Mouse (Mus musculus): ENCODE results near the gene Syn2. TPM values are rescaled to one million over a fixed set of nuclear protein-coding genes. Genes with fewer than 3 reads are reported as not detected.

Gene Syn2
- polyA plus RNA-seq, 1 experiment from 2014 or later: 1.3 TPM

DNA sequence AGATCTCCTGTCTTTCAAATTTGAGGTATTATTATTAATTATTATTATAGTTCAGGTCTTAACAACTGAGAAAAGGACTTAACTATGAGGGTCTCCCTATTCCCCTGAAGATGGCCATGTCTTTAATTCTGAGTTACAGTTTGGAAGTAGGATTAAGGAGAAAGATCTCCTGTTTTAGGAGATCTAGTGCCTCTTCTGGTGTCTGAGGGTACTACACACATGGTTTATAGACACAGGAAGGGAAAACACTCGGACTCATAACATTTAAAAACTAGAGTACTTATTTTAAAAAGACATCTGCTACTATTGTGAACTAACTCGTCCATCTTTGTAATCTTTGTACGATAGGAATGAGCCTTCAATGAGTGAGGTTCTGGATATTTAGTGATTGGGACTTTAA lies 68.3 kb downstream of the Syn2 start:
- DNase-seq (ENCODE audit: low spot score): no peak
- 80% methylated on average over 3 of the region's 3 CpGs for WGBS
- Histone ChIP-seq H3K27me3 (ENCODE audit: low read depth, poor library complexity, severe bottlenecking) (no peaks in the 10 kb centered on the region), H3K36me3 (no peaks in the 10 kb centered on the region), H3K4me1 (no peaks in the 10 kb centered on the region), H3K9me3 (replicated peaks) (no peaks in the 10 kb centered on the region), H3K27ac (replicated peaks) (no peak overlapping the region), H3K4me3 (no peak overlapping the region)

DNA sequence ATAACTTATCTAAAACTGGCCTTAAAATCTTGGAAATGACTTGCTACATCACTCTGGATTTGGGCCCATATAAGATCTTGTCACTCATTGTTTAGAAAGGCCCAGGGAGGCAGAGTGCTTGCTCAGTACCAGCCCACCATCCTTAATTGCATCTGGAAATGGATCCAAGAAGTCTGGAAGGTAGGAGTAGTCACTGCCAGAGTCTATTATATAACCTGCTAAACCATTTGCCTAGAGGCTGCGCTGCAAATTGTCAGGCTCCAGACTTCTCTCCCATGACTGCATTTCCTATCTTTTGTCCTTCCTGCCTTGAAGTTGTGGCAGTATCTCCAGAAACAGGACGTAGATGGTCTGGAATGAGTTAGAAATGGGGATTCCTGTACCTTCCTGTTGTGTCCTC lies 75.5 kb downstream of the Syn2 start:
- no peak overlapping the region for H3K4me3 ChIP-seq
- H3K4me1 ChIP-seq: peaks cover 9% of the 10 kb centered on the region
- WGBS: 86% methylated on average over 2 of the region's 2 CpGs
- no peak for DNase-seq (ENCODE audit: low spot score)
- H3K27me3 ChIP-seq (ENCODE audit: low read depth, poor library complexity, severe bottlenecking): no peaks in the 10 kb centered on the region
- no peak overlapping the region for H3K27ac ChIP-seq (replicated peaks)
- no peaks in the 10 kb centered on the region for H3K36me3 ChIP-seq
- 0 out of 2 replicates have a peak, but pooled peaks cover 4% of the 10 kb centered on the region for H3K9me3 ChIP-seq (replicated peaks)

DNA sequence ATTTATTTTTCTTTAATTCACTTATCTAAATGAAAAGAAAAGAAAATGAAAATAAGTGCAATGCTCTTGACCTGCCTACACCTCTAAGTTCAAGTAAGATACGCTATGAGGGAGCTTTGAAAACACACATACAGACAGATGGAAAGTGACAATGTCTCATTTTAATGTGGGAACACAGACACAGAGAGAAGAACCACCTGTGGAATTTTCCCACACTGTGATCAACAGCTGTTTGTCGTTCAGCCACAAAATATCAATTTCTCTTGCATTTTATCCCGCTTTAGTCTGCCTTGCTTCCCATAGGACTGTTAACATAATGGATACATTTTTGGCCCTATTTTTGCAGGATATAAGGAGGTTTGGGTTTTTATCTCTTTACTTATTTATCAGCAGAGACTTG lies 76.1 kb downstream of the Syn2 start:
- H3K36me3 ChIP-seq: no peaks in the 10 kb centered on the region
- 89% methylated on average over 3 of the region's 3 CpGs for WGBS
- H3K27ac ChIP-seq (replicated peaks): no peak overlapping the region
- 0 out of 2 replicates have a peak, but pooled peaks cover 4% of the 10 kb centered on the region for H3K9me3 ChIP-seq (replicated peaks)
- no peak overlapping the region for H3K4me3 ChIP-seq
- H3K4me1 ChIP-seq: peaks cover 9% of the 10 kb centered on the region
- DNase-seq (ENCODE audit: low spot score): no peak
- no peaks in the 10 kb centered on the region for H3K27me3 ChIP-seq (ENCODE audit: low read depth, poor library complexity, severe bottlenecking)

DNA sequence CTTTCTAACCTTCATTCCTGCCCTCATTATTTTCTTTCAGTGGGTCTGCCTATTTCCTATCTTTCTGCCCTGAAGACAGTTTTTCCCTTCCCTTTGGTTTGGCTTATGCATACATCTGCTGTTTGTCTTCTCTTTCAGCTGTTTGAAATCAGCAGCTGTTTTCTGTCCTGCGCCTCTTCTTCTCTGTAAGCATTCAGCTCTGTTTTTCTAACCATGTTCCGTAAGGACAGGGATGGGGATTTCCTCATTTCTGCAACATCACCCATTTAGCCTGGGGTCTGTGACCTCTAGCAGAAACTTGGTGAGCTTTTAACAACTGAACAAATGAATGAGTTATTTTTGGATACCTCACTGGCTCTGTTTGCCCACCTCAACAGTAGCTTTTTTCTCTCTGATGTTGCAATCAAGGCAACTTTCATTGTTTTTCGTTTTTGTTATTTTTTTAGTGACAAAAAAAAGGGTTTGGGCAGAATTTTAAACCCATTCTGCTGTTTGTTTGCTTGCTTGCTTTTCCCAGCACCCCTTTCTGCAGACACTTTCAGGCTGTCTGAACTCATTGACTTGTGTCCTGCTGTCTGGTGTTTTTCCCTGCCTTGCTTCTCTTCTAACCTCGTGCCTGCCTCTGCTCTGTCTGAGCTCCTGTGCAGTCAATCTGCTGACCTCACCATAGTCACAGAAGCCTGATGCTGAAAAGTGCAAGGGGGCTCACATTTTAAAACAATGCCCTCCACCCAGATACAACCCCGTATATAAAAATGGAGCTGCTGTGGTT lies 77.6 kb downstream of the Syn2 start:
- peaks cover 9% of the 10 kb centered on the region for H3K4me1 ChIP-seq
- no peaks in the 10 kb centered on the region for H3K36me3 ChIP-seq
- DNase-seq (ENCODE audit: low spot score): no peak
- 74% methylated on average over 5 of the region's 5 CpGs for WGBS
- no peak overlapping the region for H3K27ac ChIP-seq (replicated peaks)
- 0 out of 2 replicates have a peak, but pooled peaks cover 4% of the 10 kb centered on the region for H3K9me3 ChIP-seq (replicated peaks)
- H3K27me3 ChIP-seq (ENCODE audit: low read depth, poor library complexity, severe bottlenecking): no peaks in the 10 kb centered on the region
- H3K4me3 ChIP-seq: no peak overlapping the region

DNA sequence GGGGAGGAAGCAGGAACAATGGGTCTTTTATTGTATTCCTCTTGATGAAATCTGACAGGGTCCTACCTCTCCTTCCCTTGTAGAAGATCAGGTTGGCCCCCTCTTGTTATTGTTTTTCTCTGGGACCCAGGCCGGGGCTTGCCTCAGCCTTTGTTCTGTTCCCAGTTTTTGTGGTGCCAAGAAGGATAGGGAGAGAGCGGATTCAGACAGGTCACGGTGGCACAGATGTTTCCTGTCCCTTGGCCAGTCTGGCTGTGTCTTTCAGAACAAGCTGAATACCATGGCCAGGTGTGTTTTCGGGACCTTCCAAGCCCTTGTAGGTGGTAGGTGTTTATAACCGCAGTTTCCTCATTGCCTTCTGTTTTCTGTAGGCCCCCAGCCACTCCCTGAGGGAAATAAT lies 78.4 kb downstream of the Syn2 start:
- no peaks in the 10 kb centered on the region for H3K36me3 ChIP-seq
- WGBS: 71% methylated on average over 5 of the region's 5 CpGs
- H3K9me3 ChIP-seq (replicated peaks): 0 out of 2 replicates have a peak, but pooled peaks cover 4% of the 10 kb centered on the region
- H3K27ac ChIP-seq (replicated peaks): peak overlapping the region; percentile 19; the same call in 1 of the 2 replicates
- H3K4me3 ChIP-seq: no peak overlapping the region
- H3K27me3 ChIP-seq (ENCODE audit: low read depth, poor library complexity, severe bottlenecking): no peaks in the 10 kb centered on the region
- no peak for DNase-seq (ENCODE audit: low spot score)
- H3K4me1 ChIP-seq: peaks cover 9% of the 10 kb centered on the region

DNA sequence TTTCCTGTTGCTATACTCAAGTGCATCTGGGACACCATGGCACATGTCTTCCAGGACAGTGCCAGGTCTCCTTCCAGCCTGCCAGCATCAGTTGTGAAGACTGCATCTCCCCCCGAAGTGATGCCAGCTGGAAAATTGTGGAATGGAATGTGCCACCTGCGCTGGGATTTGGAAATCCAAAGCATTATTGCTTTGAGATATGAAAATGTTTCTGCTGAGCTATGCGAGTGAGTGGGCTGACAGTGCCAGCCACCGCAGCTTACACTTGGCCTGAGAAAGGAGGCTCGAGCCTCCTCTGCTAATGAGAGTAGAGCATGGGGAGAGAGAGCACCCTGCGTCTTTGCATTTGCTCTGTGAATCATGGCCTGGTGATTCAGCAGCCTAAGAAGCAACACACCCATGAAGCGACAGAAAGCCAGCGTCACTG lies 86.5 kb downstream of the Syn2 start:
- no peaks in the 10 kb centered on the region for H3K9me3 ChIP-seq (replicated peaks)
- no peak overlapping the region for H3K27ac ChIP-seq (replicated peaks)
- no peaks in the 10 kb centered on the region for H3K36me3 ChIP-seq
- 84% methylated on average over 8 of the region's 8 CpGs for WGBS
- H3K27me3 ChIP-seq (ENCODE audit: low read depth, poor library complexity, severe bottlenecking): no peaks in the 10 kb centered on the region
- DNase-seq (ENCODE audit: low spot score): no peak
- H3K4me3 ChIP-seq: no peak overlapping the region
- H3K4me1 ChIP-seq: no peaks in the 10 kb centered on the region

DNA sequence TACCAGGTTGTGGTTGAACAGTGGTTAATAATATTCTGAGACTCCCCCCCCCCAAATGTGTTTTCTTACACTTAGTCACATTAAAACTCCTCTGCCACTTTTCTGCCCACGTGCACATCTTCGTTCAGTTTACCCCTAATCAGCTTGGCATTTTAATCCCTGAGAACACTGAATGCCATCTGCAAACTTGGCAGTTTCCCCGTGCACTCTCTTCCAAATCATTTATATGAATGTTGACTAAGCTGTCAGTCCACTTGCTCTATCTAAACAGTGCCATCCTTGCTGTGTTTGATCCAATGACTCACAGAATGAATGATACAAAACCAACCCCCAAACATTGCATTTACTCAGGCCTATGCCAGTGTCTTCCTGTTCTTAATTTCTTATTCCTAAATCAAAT lies 90.8 kb downstream of the Syn2 start:
- no peaks in the 10 kb centered on the region for H3K36me3 ChIP-seq
- no peak for DNase-seq (ENCODE audit: low spot score)
- no peaks in the 10 kb centered on the region for H3K27me3 ChIP-seq (ENCODE audit: low read depth, poor library complexity, severe bottlenecking)
- WGBS: 75% methylated on average over 3 of the region's 3 CpGs
- no peak overlapping the region for H3K27ac ChIP-seq (replicated peaks)
- no peak overlapping the region for H3K4me3 ChIP-seq
- H3K9me3 ChIP-seq (replicated peaks): no peaks in the 10 kb centered on the region
- no peaks in the 10 kb centered on the region for H3K4me1 ChIP-seq

DNA sequence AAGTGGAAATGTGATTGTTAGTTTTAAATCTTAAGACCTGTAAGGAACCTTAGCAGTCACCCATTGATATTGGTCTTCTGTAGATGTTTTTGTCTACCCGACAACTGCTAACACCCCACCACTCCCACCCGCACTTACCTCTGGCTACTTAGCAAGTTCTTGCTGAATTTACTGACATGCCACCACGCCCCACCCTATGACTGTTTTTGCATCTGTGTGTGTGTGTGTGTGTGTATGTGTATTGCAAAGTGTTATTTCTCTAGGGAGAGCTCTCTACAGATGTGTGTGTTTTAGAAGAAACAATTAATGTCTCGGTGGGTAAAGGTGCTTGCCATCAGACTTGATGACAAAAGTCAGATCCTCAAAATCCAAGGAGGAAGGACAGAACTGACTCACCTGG lies 92.3 kb downstream of the Syn2 start, which contains the start of gene Gm17482:
Gm17482 (plus strand) TSS at position 301 of the 400 bp plus-strand sequence.
- Histone ChIP-seq H3K36me3 (no peaks in the 10 kb centered on the region), H3K4me1 (no peaks in the 10 kb centered on the region), H3K4me3 (no peak within 1 kb of the TSS), H3K27ac (replicated peaks) (no peak within 1 kb of the TSS), H3K27me3 (ENCODE audit: low read depth, poor library complexity, severe bottlenecking) (no peaks in the 10 kb centered on the region), H3K9me3 (replicated peaks) (no peaks in the 10 kb centered on the region)
- 76% methylated on average over 4 of the region's 4 CpGs for WGBS
- DNase-seq (ENCODE audit: low spot score): no peak

DNA sequence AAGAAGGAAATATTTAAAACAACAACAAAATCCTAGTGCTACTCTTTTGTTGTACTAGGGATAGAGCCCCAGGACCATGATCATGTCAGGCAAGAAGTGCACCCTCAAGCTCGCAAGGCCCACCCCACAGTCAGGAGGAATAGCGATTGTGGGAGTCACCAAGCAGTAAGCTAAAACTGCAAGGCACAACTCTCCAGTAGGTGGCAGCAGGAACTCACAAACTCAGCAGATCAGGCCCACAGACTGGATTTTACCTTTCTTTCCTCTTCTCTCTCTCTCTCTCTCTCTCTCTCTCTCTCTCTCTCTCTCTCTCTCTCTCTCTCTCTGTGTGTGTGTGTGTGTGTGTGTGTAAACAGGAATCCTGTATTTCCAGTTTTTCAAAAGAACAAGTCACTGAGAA lies 92.8 kb downstream of the Syn2 start:
- Histone ChIP-seq H3K36me3 (no peaks in the 10 kb centered on the region), H3K9me3 (replicated peaks) (no peaks in the 10 kb centered on the region), H3K27ac (replicated peaks) (no peak overlapping the region), H3K4me3 (no peak overlapping the region), H3K27me3 (ENCODE audit: low read depth, poor library complexity, severe bottlenecking) (no peaks in the 10 kb centered on the region), H3K4me1 (no peaks in the 10 kb centered on the region)
- WGBS: 11% methylated on average over 2 of the region's 2 CpGs
- DNase-seq (ENCODE audit: low spot score): peak; percentile 72

DNA sequence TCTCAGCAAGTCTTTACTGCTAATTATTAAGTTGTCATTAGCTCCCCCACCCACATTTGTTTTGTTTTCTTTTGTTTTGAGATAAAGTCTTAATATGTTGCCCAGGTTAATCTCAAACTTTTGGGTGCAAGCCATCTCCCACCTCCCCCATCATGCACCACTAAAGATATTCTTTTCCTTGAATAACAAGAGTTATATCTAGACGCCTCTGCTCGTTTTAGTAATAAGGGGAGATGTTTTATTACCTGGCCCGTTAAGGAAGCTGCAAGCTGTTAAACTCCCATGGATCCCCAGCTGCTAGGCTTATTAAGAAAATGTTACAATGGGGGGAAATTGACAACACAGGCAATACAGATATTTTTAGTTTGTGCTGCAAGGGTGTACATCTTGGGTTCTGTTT lies 95.9 kb downstream of the Syn2 start:
- H3K27ac ChIP-seq (replicated peaks): no peak overlapping the region
- DNase-seq (ENCODE audit: low spot score): no peak
- H3K27me3 ChIP-seq (ENCODE audit: low read depth, poor library complexity, severe bottlenecking): no peaks in the 10 kb centered on the region
- H3K9me3 ChIP-seq (replicated peaks): no peaks in the 10 kb centered on the region
- WGBS: 89% methylated on average over 3 of the region's 3 CpGs
- no peak overlapping the region for H3K4me3 ChIP-seq
- H3K36me3 ChIP-seq: no peaks in the 10 kb centered on the region
- H3K4me1 ChIP-seq: no peaks in the 10 kb centered on the region

DNA sequence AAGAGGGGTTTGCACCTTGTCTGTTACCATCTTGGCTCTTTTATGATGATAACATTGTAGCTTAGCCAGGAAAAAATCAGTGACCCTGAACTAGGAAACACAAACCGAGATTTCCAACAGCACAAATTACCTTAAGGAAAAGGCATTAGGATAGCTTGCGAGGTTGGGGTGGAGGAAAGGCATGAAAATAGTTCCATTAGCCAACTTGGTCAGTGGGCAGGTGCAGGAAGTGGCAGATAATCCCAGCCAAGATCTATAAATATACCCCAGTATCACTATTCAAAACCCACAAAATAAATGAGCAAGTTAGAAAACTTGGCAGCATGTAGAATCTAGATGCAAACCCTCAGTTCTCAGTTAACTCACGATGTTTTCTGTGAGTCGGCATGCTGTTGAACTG lies 97.1 kb downstream of the Syn2 start:
- no peaks in the 10 kb centered on the region for H3K9me3 ChIP-seq (replicated peaks)
- no peak overlapping the region for H3K27ac ChIP-seq (replicated peaks)
- 87% methylated on average over 4 of the region's 4 CpGs for WGBS
- H3K27me3 ChIP-seq (ENCODE audit: low read depth, poor library complexity, severe bottlenecking): no peaks in the 10 kb centered on the region
- no peaks in the 10 kb centered on the region for H3K4me1 ChIP-seq
- no peak for DNase-seq (ENCODE audit: low spot score)
- H3K4me3 ChIP-seq: no peak overlapping the region
- H3K36me3 ChIP-seq: no peaks in the 10 kb centered on the region

DNA sequence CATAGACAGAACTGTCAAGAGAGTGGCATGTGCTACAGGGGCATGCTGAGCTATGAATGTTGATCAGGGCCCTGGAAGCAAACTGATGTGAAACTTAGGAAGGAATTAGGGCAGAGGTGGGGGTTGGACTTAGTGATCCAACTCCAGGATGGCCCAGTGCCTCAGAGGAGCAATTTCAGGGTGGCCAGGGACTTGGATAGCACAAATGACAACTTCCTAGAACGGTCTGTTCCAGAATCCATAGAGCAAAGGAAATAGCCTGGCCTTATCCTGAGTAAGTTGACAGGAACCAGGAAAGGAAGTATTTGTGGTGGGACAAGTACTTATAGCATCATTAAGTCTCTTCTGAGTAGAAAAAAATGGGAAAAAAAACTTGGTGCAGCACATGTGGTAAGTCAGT lies 97.9 kb downstream of the Syn2 start:
- no peak for DNase-seq (ENCODE audit: low spot score)
- Histone ChIP-seq H3K4me1 (no peaks in the 10 kb centered on the region), H3K9me3 (replicated peaks) (no peaks in the 10 kb centered on the region), H3K4me3 (no peak overlapping the region), H3K27ac (replicated peaks) (no peak overlapping the region), H3K27me3 (ENCODE audit: low read depth, poor library complexity, severe bottlenecking) (no peaks in the 10 kb centered on the region), H3K36me3 (no peaks in the 10 kb centered on the region)
- WGBS: 85% methylated on average over 1 of the region's 1 CpGs

DNA sequence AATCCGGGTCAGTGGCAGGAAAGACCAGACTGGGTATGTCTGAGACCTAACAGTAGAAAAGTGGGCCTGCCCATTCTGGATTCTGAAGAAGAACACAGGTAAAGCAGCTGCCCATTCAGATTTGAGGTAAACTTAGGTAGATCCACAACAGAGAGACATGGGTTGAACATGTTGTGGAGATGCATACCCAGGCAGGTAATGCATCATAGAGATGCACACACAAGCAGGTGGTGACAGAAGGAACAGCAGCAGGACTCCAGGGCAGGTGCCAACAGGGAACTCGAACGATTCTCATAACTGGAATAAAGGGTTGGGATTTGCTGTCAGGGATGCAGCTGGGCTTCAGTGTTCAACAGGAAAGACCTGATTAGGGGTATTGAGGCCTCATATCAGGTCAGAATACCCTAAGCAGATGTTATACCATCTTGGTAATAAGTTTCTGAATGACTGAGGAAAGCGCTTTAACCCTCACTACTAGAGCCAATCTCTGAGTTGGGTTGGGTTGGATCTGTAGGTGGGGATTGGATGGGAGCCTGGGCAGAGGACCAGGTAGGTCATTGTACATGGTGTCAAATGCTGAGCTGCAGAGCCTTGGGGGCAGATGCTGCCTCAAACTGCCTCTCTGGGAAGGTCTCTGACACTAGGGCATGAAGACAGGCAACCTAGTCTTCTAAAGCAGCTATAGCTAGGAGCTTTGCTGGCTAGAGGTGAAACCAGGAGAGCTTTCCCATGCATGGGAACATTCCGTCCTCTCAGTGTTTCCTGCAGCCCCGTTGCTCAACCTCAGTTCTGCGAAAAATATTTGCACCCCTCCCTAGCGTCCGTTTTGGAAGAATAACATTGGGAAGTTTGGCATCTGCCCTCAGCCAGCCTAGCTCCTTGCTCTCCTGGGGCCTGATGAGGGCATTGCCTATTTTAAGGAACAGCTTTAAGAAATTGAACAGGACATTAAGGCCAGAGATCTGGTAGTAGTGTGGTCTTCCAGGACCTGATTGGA lies 103.6 kb downstream of the Syn2 start:
- Histone ChIP-seq H3K4me1 (no peaks in the 10 kb centered on the region), H3K4me3 (no peak overlapping the region), H3K36me3 (no peaks in the 10 kb centered on the region), H3K9me3 (replicated peaks) (no peaks in the 10 kb centered on the region), H3K27me3 (ENCODE audit: low read depth, poor library complexity, severe bottlenecking) (no peaks in the 10 kb centered on the region), H3K27ac (replicated peaks) (no peak overlapping the region)
- no peak for DNase-seq (ENCODE audit: low spot score)
- WGBS: 87% methylated on average over 9 of the region's 9 CpGs
